Mouse (Mus musculus) liver, embryonic 14.5 days (tissue): Measurements from ENCODE around the gene Tmem214.

Source experiments
- CTCF ChIP-seq: IDR thresholded peaks from 2 replicates; pipeline ENCODE4 v1.5.1; 2016; ENCODE audit warnings: antibody characterized with exemption, low read depth, control low read depth
- EP300 ChIP-seq: IDR thresholded peaks from 2 replicates; pipeline ENCODE4 v1.6.1; 2016; ENCODE audit warnings: antibody characterized with exemption, low read depth

- no peak for TF ChIP-seq CTCF
- TF ChIP-seq EP300, result no peak
These were observed 42.6 kb upstream of the Tmem214 start for GRCm38 (mm10) chr5:30825166-30825565.
